Mouse (Mus musculus): ENCODE results near the gene Mpzl2. TPM values are rescaled to one million over a fixed set of nuclear protein-coding genes. Genes with fewer than 3 reads are reported as not detected.
"Not testable (repeated sequence)": the region's sequence is repeated elsewhere in the genome, so short reads cannot be mapped to it uniquely, and the experiment has no call there.

Gene Mpzl2
- total RNA-seq, 2 experiments from 2014 or later, result 1.00 to 1.1 TPM

DNA sequence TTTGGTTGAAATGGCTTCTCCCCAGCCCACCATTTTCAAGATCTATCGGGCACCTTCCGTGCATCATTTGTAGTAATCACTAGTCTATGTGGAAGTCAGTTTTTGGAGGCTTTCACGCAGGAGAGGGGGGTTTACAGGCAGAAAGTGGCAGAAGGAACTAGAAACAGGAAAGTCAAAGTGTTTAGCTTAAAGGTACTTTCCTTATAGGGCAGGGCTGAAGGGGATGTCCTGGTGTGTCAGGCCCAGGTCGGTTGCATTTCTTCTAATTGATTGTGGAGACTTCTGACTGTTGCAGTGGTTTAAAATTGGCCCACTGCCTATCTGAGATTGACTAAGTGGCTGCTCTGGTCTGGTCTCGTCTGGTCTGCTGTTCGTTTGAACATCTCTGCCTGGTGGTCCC lies 9.3 kb upstream of the Mpzl2 start:
- intact Hi-C loops (cut with DNase I), result no loop called here
- no peak for DNase-seq

DNA sequence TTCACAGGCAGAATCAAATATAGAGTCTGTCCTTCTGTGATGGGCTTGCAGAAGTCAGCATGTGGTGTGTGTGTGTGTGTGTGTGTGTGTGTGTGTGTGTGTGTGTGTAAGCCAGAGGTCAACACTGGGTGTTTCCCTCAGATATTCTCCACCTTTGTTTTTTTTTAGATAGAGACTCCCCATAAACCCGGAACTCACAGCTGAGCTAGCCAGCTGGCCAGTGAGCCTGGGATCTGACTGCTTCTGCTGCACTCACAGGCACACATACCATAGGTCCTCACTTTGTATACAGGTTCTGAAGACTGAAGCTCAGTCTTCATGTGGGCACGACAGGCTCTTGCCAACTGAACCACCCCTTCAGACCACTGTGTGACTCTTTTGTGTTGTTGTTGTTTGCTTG lies 7.3 kb upstream of the Mpzl2 start:
- intact Hi-C loops (cut with DNase I), result no loop called here
- DNase-seq, result no peak

DNA sequence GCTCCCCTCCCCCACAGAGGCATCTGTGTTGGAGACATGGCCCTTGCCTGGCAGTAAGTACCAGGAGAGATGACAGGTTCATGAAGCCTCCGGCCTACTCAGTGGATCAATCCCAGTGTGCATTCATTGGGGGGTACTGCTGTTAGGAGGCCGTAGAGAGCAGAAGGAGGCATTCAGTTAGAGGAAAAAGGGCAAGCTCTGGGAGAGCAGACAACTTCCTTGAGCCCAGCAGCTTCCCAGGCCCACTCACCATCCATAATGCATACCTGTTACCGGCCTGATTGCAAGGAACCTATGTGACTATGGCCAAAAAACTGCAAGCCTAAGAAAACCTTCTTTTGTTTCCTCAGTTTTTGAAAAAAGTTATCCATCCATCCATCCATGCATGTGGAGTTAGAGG lies 5.1 kb upstream of the Mpzl2 start:
- intact Hi-C loops (cut with DNase I), result no loop called here
- no peak for DNase-seq

DNA sequence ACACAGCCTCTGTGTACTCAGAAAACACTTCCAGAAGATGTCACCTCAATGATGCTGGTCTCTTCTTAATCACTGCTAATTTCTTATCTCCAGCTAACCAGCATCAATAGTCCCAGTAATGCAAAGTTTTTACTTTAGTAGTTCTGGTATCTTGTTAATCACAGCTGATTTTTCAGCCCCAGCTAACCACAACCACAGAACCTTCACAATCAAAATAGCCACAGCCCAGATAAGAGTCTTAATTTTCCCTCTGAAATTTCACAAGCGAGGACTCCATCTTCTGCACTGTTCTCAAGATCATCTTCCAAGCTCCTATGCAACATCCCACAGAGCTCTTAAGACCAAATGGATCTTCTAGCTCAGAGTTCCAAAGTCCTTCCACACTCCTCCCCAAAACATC lies 1.8 kb upstream of the Mpzl2 start:
- intact Hi-C loops (cut with DNase I), result not testable (repeated sequence)

DNA sequence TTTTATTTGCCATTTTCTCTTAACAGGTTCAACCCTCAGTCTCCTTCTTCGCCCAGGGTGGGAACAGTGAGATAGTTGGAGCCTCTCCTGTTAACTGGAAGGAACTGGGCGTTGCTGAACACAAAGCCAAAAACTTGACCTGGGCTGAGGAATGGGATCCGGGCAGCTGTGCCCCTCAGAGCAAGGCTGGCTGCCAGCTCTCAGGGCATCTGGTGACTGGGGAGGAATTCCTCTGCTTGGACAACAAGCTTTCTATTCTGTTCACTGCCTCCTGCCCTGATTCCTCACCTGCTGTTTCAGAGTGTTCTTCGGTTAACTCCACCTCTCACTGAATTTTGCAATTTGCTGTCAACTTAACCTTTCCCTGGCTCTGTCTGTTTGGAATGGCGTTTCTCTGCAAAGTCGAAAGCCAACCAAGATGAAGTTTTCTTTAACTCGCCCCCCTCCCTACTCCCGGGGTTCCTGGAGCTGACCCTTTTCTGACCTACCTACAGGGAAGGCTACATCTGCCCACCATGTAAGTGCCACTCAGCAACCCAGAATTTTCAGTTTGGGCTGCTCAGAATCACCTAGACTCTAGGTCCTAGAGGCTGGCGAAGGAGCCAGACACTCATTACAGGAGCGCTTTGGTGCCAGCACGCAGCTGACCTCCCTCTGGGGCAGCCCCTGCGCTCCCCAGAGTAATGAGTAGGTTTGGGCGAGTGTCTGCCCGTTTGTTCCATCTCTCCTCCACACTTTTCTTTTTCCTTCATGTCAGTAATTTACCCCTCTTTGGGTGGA lies 657 bp downstream of the Mpzl2 start:
- DNase-seq, result no peak
- intact Hi-C loops (cut with DNase I), result no loop called here

More for the DNA sequence above, 1.8 kb upstream of the Mpzl2 start:
- DNase-seq, result not testable (repeated sequence)

DNA sequence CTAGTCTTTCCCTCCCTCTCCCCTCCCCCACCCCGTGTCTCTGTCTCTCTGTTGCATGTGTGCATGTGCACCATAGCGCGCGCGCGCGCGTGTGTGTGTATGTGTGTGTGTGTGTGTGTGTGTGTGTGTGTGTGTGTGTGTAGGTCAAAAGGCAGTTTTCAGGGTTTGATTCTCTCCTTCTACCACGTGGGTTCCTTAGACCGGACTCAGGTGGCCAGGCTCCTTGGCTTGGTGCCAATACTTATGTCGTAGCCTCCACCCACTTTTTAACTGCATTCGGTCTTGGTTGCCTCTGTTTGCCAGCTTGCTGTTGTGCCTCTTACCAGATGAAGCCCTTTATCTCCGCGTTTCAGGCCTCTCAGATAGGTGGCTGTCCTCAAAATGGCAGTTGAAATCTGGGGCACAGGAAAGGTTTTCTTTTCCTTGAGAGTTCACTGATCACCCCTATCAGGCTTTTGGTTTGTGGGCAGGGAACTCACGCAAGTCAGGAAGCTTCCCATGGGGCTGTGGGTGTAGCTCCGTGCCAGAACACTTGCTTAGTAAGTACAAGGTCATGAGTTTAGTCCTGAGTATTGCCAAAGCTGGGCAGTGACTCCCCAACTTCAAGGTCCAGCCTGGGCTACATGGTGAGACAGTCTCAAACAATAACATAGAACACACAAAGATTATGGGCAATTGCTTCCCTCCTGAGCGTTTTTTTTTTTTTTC lies 1.7 kb downstream of the Mpzl2 start:
- intact Hi-C loops (cut with DNase I), result no loop called here
- DNase-seq, result no peak

DNA sequence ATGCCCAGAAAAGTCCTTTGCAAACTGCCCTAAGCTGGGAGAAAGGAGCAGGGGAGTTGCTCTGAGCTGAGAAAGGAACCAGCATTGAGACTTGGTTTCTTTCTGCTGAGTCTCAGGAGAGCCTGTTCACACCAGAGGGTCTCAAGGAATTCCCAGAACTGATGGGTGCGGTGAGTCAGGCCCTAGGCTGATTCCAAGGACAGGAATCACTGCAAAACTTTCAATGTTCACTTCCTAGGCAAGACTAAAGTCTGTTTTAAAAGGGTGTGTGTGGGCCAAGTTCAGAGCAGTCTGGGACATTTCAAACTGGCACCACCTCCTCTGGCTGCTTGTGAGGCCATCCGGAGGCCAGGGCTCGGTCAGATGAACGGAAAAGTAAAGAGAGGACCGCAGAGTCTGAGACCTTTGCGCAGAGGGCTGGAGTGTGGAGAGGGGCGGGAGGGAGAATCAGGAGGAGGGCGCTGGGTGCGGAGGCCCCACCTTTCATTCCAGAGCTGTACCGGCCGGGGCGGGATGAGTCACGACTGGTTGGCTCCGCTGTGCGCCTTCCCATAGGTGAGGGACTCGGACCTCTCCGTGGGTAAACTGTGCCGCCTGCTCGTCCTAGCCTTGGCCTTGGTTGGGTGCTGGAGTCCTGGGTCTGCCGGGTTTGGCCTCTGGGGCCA lies 2.6 kb downstream of the Mpzl2 start:
- DNase-seq, result peak in 1 of 2 experiments; percentile 13
- intact Hi-C loops (cut with DNase I), result no loop called here

DNA sequence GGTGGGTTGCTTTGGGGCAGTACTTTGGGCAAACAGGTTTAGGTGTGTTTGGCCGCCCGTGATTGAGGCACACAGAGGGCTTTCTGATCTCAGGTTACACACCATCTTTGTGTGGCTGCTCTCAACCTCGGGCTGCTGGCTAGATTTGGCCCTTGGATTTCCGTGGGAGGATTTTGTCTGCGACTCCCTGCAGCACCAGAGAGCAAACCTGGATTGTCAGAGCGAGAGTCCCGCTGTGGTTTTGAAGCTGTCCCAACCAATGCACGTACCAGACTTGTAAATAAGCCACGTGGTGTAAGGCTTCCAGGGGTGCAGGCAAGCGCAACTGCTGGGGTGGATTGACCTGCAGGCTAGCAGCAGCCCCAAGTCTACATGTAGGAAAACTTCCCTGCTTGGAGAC lies 3.3 kb downstream of the Mpzl2 start:
- intact Hi-C loops (cut with DNase I), result no loop called here
- no peak for DNase-seq

DNA sequence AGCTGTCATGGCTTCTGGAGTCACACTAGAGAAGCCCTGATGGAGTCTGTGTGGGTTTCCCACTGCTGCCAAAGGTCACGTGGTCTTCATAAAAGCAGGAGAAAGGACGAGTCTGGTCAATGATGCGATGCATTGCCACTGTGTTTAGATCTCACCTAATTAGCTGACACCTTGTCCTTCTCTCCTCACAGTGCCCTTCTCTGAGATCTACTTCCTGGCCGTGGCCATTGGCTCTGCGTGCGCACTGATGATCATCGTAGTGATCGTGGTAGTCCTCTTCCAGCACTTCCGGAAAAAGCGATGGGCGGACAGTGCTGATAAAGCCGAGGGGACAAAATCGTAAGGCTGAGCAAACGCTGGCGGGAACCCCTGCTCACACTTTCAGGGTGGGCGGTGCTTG lies 7.4 kb downstream of the Mpzl2 start:
- DNase-seq, result no peak
- intact Hi-C loops (cut with DNase I), result no loop called here

DNA sequence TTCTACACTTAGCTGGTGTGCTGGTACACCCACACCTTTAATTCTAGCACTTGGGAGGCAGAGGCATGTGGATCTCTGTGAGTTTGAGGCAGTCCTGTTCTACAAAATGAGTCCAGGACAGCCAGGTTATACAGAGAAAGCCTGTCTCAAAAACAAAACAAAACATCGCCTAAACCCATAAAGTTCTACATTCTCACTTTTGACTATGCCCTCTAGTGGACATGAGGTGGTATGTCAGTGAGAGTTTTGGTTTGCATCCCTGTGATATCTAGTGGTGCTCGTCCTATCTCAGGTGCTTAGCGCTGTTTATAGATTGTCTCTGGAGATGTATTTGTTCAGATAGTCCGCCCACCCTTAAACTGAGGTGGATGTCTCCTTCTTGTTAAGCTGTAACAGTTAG lies 8.9 kb downstream of the Mpzl2 start:
- intact Hi-C loops (cut with DNase I), result loop anchor here (2.0 kb wide), 1 partner anchor 20 kb away; no protein-coding TSS in a partner anchor
- DNase-seq, result peak in 1 of 2 experiments; percentile 15

DNA sequence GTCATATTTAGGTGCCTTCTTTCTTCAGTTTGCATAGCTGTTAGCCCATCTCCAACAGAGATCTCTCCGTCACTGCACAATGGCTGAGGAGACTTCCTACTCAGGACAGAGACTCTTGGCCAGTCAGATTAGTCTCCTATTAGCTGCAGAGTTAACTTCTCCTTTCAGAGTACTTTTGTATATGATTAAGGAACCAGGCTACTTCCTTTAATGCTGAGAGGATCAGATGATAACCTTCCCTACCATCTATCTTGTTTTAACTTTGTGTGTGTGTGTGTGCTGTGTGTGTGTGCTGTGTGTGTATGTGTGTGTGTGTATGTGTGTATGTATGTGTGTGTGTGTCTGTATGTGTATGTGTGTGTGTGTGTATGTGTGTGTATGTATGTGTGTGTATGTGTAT lies 10.1 kb downstream of the Mpzl2 start:
- DNase-seq, result no peak
- intact Hi-C loops (cut with DNase I), result loop anchor here (2.0 kb wide), 1 partner anchor 21 kb away; no protein-coding TSS in a partner anchor

DNA sequence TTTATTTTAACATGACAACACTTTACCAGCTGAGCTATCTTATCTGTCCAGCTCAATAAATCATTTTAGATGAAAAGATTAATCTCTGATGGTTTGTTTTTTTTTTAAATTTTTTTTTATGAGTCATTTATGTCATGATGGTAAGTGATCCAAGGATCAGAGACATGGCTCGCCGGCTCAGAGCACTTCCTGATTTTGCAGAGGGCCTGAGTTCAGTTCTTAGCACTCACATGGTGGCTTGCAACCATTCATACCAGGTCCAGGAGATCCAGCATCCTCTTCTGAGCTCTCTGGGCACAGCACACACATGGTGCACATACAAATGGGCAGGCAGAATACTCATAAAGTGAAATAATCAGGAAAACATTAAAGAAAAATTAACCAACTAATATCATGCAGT lies 10.7 kb downstream of the Mpzl2 start:
- intact Hi-C loops (cut with DNase I), result no loop called here

DNA sequence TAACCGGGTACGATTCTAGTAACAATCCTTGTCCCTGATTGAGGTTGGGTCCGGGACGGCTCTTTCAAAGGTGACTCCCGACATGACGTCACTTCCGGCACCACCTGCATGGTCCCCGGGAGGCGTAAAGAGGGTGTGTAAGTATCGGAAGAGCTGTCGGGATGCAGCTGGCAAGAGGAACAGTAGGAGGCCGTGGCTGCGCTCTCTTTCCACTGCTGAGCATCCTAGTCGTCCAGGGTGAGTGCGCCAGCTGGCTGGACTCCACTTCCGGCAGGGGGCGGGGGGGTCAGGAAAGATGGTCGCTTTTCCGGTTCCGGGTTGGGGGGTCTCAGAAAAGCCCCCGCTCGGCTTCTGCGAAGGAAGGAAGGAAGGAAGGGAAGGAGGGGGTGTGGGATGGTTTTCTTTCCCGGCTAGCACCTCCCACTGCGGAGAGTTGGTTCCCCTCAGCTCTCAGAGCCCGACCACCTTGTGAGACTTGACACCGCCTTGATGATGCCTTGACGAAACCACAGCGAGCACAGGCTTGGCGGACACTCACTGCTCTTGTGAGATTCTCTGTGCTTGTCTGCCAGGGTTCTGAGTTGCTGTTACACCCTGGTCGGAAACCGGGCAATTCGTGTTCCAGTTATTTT lies 15.6 kb downstream of the Mpzl2 start, which contains the start of gene Mpzl3:
Gene Mpzl3 (plus strand): TSS at position 105 of the 632 bp plus-strand sequence.
- peak; percentile 65 to 83 for DNase-seq
- intact Hi-C loops (cut with DNase I), result no loop called here

More for the DNA sequence above, 10.7 kb downstream of the Mpzl2 start:
- no peak for DNase-seq

DNA sequence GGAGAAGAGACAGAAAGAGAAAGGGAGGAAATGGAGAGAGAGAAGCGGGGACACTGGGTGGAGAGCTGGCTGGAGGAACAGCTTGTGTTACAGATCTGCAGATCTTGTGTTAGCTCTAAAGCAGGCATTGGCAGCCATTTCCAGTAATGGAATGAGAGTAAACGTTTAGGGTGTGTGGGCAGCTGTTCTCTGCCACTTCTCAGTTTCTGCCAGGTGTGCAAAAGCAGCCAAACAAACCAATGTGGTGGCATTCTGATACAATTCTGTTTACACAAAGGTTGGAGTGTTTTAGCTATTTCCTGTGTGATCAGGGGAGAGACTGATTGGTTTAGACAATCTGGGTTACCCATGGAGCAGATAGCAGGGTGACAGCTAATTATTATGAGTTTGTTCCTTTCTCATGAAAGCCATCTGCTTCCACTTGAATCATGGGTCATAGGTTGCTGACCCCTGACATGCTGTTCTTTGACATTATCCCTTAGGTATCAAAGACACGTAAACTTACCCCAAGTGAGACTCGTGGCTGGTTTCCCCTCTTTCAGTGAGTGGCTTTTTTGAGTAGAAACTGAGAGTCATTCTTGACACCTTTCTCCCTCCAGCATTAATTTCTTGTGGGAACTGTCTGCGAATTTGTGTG lies 18.8 kb downstream of the Mpzl2 start:
- DNase-seq, result no peak
- intact Hi-C loops (cut with DNase I), result no loop called here

DNA sequence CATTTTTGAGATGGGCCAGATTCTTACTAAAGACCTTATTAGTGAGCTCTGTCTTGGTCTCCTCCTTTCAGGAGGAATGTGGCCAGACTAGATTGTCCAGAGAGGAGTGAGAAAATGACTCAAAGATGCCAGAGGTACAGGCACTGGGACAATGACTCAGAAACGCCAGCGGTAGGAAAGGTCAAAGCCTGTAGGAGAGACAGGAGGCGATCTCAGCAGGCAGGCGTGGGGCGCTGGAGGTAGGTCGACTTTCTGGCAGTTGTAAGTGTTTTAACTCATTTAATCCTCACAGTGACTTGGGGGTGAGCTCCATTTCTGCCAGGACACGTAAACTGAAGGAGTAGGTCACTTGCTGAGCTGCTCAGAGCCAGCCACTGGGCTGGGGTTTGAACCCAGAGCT lies 20.6 kb downstream of the Mpzl2 start:
- intact Hi-C loops (cut with DNase I), result no loop called here
- DNase-seq, result no peak

DNA sequence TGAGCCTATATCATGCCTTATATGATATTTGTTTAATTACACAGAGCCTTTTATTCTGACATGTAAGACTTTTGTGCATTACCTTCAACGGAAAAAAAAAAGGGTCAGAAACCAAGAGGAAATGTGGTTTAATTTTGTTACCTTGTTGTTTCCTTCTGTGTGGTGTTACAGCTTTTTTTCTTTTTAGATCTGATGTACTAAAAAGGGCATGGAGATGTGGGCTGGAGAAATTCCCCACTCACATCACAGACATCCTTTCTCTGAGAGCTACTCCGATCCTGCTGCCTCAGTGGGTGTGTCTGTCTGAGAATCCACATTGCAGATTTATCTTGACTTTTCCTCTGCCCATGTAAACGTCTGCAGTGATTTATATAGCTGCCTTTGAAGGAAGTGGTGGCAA lies 23.1 kb downstream of the Mpzl2 start:
- intact Hi-C loops (cut with DNase I), result no loop called here
- no peak for DNase-seq

DNA sequence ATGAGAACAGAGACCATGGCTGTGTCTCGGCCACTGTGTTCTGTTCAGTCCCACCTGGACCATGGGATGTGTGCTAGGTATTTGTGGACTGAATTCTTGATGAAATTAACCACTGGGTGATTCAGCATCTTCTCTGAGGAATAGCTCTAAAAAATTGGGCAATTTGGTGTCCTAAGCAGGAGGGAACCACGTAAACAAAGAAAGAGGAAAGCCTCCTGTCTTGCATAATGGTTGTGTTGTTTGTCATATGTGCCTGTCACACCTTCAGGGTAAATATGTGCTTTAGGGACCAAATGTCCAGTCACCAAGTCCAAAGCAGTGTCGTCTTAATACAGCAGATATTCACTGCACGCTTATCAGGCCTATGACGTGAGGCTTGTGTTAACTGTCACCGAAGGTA lies 24.8 kb downstream of the Mpzl2 start:
- no peak for DNase-seq
- intact Hi-C loops (cut with DNase I), result no loop called here

DNA sequence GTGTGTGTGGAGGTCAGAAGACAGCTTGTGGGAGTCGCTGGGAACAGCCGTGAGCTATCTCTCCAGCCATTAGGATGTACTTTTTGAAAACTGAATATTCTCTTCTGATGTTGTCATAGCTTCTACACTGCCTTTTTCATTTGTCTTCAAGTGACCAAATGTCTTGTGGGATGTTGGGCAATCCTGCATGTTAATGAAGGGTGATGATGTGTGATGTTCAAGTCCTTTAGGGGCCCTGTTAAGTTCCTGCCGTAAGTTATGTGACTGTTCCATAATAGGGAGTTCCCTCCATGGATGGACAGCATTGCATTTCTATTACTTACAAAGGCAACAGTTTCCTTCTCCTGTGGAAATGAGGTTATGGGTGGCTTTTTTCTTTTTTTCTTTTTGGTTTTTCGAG lies 27.1 kb downstream of the Mpzl2 start:
- DNase-seq, result no peak
- intact Hi-C loops (cut with DNase I), result no loop called here

DNA sequence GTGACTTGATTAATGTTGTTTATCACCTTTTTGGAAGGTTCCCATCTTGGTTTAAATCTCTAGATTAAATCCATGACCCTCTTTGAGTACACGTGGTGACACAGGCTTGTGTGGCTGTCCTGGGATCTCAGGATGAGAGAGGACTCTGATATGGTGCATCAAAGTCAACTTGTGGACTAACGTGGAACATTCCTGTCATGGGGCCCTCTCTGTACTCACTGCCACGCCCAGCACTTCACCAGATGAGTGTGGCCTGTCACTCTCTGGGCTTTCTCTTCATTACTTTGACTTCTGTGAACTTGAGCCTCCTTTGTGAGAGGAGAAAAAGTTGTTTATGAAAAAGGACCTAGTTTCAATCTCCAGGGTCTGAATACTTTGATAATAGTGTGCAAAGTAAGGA lies 32.2 kb downstream of the Mpzl2 start:
- DNase-seq, result no peak
- intact Hi-C loops (cut with DNase I), result no loop called here

DNA sequence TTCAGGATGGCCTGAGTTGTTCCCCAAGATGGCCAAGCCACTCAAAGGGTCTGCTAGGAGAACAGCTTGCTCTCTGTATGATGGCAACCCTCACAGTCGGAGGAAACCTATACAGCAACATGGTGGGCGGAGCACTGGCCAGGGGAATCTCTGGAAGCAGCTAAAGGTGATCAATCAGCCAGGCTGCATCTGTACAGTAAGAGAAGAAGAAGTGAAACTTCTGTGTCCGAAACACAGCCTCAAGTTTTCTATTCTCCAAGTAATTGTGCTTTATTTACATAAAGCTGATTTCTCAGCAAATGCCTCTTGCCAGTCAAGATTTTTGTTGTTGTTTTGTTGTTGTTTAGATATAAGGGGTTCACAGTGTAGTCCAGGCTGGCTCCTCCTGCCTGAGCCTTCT lies 38.3 kb downstream of the Mpzl2 start:
- DNase-seq, result no peak
- intact Hi-C loops (cut with DNase I), result no loop called here

Measured in heart, postnatal 14 days (tissue).